Comparison of ENCODE assay signal across 8 mouse cellular contexts in the genomic region with DNA sequence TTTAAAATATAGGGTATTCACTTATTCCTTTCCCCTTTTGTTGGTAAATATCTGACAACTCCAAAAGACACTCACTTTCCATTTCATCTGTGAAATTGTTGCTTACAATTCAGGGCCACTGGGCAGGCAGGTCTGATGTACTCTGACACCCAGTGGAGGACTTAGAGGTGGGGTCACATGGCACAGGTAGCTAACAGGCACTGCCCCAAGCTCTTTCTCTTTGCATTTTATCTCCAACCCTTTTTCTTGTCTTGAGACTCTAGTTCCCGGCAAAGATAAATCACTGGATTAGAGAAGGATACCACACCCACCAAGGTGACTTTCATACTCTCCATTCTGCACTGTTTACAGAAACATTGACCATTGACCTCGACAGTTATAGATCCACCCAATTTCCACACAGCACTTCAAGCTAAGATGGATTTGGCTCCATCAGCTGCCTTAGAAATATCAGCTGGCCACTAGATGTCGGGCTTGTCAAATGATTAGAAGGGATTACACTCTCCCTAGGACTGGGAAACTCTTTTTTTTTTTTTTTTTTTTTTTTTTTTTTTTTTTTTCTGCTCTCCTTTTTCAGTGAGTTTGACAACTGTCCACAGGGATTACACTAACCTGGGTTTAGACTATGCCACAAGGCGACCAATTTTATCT.
DNase-seq lines count a peak whose midpoint lies in the region; ATAC-seq lines count a peak whose summit lies in the region.

No protein-coding gene starts in this region.

- H3K4me3 ChIP-seq in hindbrain, embryonic 13.5 days = no peak overlapping the region

- H3K4me2 ChIP-seq in hindbrain, embryonic 13.5 days = no peak overlapping the region

- WGBS in hindbrain, embryonic 13.5 days = 74% methylated on average over 4 of the region's 4 CpGs

- H3K27me3 ChIP-seq in hindbrain, embryonic 13.5 days = no peaks in the 10 kb centered on the region

- H3K27ac ChIP-seq in hindbrain, embryonic 13.5 days = no peak overlapping the region

- H3K4me1 ChIP-seq in hindbrain, embryonic 13.5 days (replicated peaks) = no peaks in the 10 kb centered on the region

- DNase-seq in heart, adult 8-10 months (ENCODE audit: low spot score) = peak; percentile 4
- no peak for DNase-seq in heart, adult 11 months
- peak; percentile 74 for DNase-seq in R1 (ENCODE audit: low read depth, low spot score)
- peak; percentile 31 for DNase-seq in layer of hippocampus, adult 9-11 months
- DNase-seq in spleen, adult 18-20 months = no peak

- H3K9me3 ChIP-seq in hindbrain, embryonic 13.5 days = no peaks in the 10 kb centered on the region

- H3K9ac ChIP-seq in hindbrain, embryonic 13.5 days = no peak overlapping the region

- no peaks in the 10 kb centered on the region for H3K36me3 ChIP-seq in hindbrain, embryonic 13.5 days

- 0 out of 2 replicates have a peak, but pooled peaks have one; percentile 45 for ATAC-seq in common myeloid progenitor, adult 5-6 weeks (replicated peaks; ENCODE audit: low read depth, poor library complexity, severe bottlenecking)
- peak; percentile 83; the same call in 1 of the 2 replicates for ATAC-seq in hindbrain, embryonic 13.5 days (ENCODE audit: low FRiP score)
- ATAC-seq in megakaryocyte-erythroid progenitor cell, adult 5-6 weeks (replicated peaks; ENCODE audit: low FRiP score, low TSS enrichment, poor library complexity, severe bottlenecking) = peak; percentile 65; the same call in 1 of the 2 replicates

Comparison
In these comparisons a context has a peak if more than half of its experiments do, and no peak if none do; other contexts are left out.
1. DNase-seq: peak in heart, adult 8-10 months (single experiment), R1 (single experiment) and layer of hippocampus, adult 9-11 months (single experiment); none in heart, adult 11 months (single experiment) and spleen, adult 18-20 months (0 of 2).
2. Peak in every context shown above with its lines, with median percentiles within 50 percentile points of each other: ATAC-seq.